Mouse (Mus musculus): ENCODE measurements around the gene Mettl2. TPM values are rescaled to one million over a fixed set of nuclear protein-coding genes. Genes with fewer than 3 reads are reported as not detected.
A peak's percentile ranks its signal among the peaks of the same experiment; 100 is the strongest.

The Mettl2 gene
- total and polyA plus RNA-seq, 3 experiments, result 59.9 to 61.7 TPM; not detected in 1

- Histone ChIP-seq H3K9me3 (replicated peaks; ENCODE audit: insufficient read depth, low read length) (no peaks in the 10 kb centered on the region), H3K36me3 (ENCODE audit: control insufficient read depth in 1 of 2, insufficient read depth in 2 of 2, low read length in 2 of 2) (peaks cover 0 to 34% of the 10 kb centered on the region in 2 experiments; a peak in 2 of 4 replicates), H3K27ac (ENCODE audit: control insufficient read depth, low read depth, low read length) (peak overlapping the region; percentile 82), H3K4me1 (ENCODE audit: control insufficient read depth in 1 of 2, insufficient read depth in 2 of 2, low read length in 2 of 2) (peaks cover 17 to 51% of the 10 kb centered on the region in 2 experiments), H3K4me3 (ENCODE audit: control insufficient read depth in 1 of 2, insufficient read depth in 1 of 2, low read depth in 2 of 2, low read length in 2 of 2) (peak overlapping the region; percentile 19 to 28; a peak in 3 of 4 replicates), H3K79me2 (ENCODE audit: control insufficient read depth, insufficient read depth, low read length, poor library complexity) (no peaks in the 10 kb centered on the region; the same call in 1 of the 2 replicates), H3K27me3 (ENCODE audit: control insufficient read depth in 1 of 2, insufficient read depth in 2 of 2, low read length in 2 of 2) (no peaks in the 10 kb centered on the region), H3K9ac (ENCODE audit: control insufficient read depth, low read depth, low read length, poor library complexity, severe bottlenecking) (peak overlapping the region; percentile 60)
- TF ChIP-seq POLR2A (IDR thresholded peaks at IDR 0.05; ENCODE audit: control insufficient read depth in 1 of 2, insufficient read depth in 1 of 2, low read depth in 1 of 2, low read length in 2 of 2, poor library complexity in 1 of 2), result no peak
- 0 out of 2 replicates have a peak, but pooled peaks have one; percentile 16 for TF ChIP-seq ETS1 (IDR thresholded peaks at IDR 0.05; ENCODE audit: low read depth, low read length)
- no peak for TF ChIP-seq ZC3H11A (IDR thresholded peaks at IDR 0.05; ENCODE audit: low read depth, low read length)
- TF ChIP-seq MAZ (IDR thresholded peaks at IDR 0.05; ENCODE audit: low read depth, low read length), result no peak
- TF ChIP-seq RCOR1 (IDR thresholded peaks at IDR 0.05; ENCODE audit: low read depth, low read length), result peak; percentile 25; the same call in 1 of the 2 replicates
- peak; percentile 74 for DNase-seq (ENCODE audit: low read depth, low spot score)
Measured at GRCm38 (mm10) chr11:105151226-105152016, 25.2 kb downstream of the Mettl2 start.

- no peaks in the 10 kb centered on the region for H3K9me3 ChIP-seq (replicated peaks; ENCODE audit: insufficient read depth, low read length)
- peak overlapping the region; percentile 19 to 28; a peak in 3 of 4 replicates for H3K4me3 ChIP-seq (ENCODE audit: control insufficient read depth in 1 of 2, insufficient read depth in 1 of 2, low read depth in 2 of 2, low read length in 2 of 2)
- H3K27me3 ChIP-seq (ENCODE audit: control insufficient read depth in 1 of 2, insufficient read depth in 2 of 2, low read length in 2 of 2), result no peaks in the 10 kb centered on the region
- peak overlapping the region; percentile 82 for H3K27ac ChIP-seq (ENCODE audit: control insufficient read depth, low read depth, low read length)
- H3K79me2 ChIP-seq (ENCODE audit: control insufficient read depth, insufficient read depth, low read length, poor library complexity), result no peaks in the 10 kb centered on the region; the same call in 1 of the 2 replicates
- H3K4me1 ChIP-seq (ENCODE audit: control insufficient read depth in 1 of 2, insufficient read depth in 2 of 2, low read length in 2 of 2), result peaks cover 19 to 51% of the 10 kb centered on the region in 2 experiments
- no peak for TF ChIP-seq TBP (IDR thresholded peaks at IDR 0.05; ENCODE audit: low read depth, low read length)
- peak; percentile 93 for TF ChIP-seq ZNF384 (IDR thresholded peaks at IDR 0.05; ENCODE audit: low read depth, low read length)
- peak overlapping the region; percentile 60 for H3K9ac ChIP-seq (ENCODE audit: control insufficient read depth, low read depth, low read length, poor library complexity, severe bottlenecking)
- peaks cover 0 to 36% of the 10 kb centered on the region in 2 experiments; a peak in 2 of 4 replicates for H3K36me3 ChIP-seq (ENCODE audit: control insufficient read depth in 1 of 2, insufficient read depth in 2 of 2, low read length in 2 of 2)
- no peak for DNase-seq (ENCODE audit: low read depth, low spot score)
Measured at GRCm38 (mm10) chr11:105152017-105152300, 25.7 kb downstream of the Mettl2 start.

GRCm38 (mm10) chr11:105152357-105152899, 26.2 kb downstream of the Mettl2 start:
- Histone ChIP-seq H3K4me1 (ENCODE audit: control insufficient read depth in 1 of 2, insufficient read depth in 2 of 2, low read length in 2 of 2) (peaks cover 19 to 53% of the 10 kb centered on the region in 2 experiments), H3K27ac (ENCODE audit: control insufficient read depth, low read depth, low read length) (peak overlapping the region; percentile 97), H3K79me2 (ENCODE audit: control insufficient read depth, insufficient read depth, low read length, poor library complexity) (no peaks in the 10 kb centered on the region; the same call in 1 of the 2 replicates), H3K27me3 (ENCODE audit: control insufficient read depth in 1 of 2, insufficient read depth in 2 of 2, low read length in 2 of 2) (no peaks in the 10 kb centered on the region), H3K4me3 (ENCODE audit: control insufficient read depth in 1 of 2, insufficient read depth in 1 of 2, low read depth in 2 of 2, low read length in 2 of 2) (peak overlapping the region; percentile 43 to 51), H3K9me3 (replicated peaks; ENCODE audit: insufficient read depth, low read length) (no peaks in the 10 kb centered on the region), H3K9ac (ENCODE audit: control insufficient read depth, low read depth, low read length, poor library complexity, severe bottlenecking) (peak overlapping the region; percentile 48), H3K36me3 (ENCODE audit: control insufficient read depth in 1 of 2, insufficient read depth in 2 of 2, low read length in 2 of 2) (peaks cover 0 to 36% of the 10 kb centered on the region in 2 experiments; a peak in 2 of 4 replicates)
- peak; percentile 87 for DNase-seq (ENCODE audit: low read depth, low spot score)
- TF ChIP-seq E2F4 (IDR thresholded peaks at IDR 0.05; ENCODE audit: borderline replicate concordance, low read depth, low read length) (no peak), ZNF384 (IDR thresholded peaks at IDR 0.05; ENCODE audit: low read depth, low read length) (no peak), EP300 (IDR thresholded peaks at IDR 0.05; ENCODE audit: low read depth in 1 of 2, low read length in 2 of 2) (peak; percentile 94 to 98), GATA1 (IDR thresholded peaks at IDR 0.05; ENCODE audit: low read depth, low read length) (peak; percentile 99), POLR2A (IDR thresholded peaks at IDR 0.05; ENCODE audit: control insufficient read depth in 1 of 2, insufficient read depth in 1 of 2, low read depth in 1 of 2, low read length in 2 of 2, poor library complexity in 1 of 2) (no peak), POLR2AphosphoS5 (IDR thresholded peaks at IDR 0.05; ENCODE audit: borderline replicate concordance, low read depth, low read length) (no peak), JUND (IDR thresholded peaks at IDR 0.05; ENCODE audit: low read depth, low read length) (no peak), HCFC1 (IDR thresholded peaks at IDR 0.05; ENCODE audit: low read depth, low read length) (peak; percentile 15; the same call in 1 of the 2 replicates), NELFE (IDR thresholded peaks at IDR 0.05; ENCODE audit: low read depth, low read length) (0 out of 2 replicates have a peak, but pooled peaks have one; percentile 41), GABPA (IDR thresholded peaks at IDR 0.05; ENCODE audit: low read depth, low read length) (no peak), RCOR1 (IDR thresholded peaks at IDR 0.05; ENCODE audit: low read depth, low read length) (peak; percentile 91), USF1 (IDR thresholded peaks at IDR 0.05; ENCODE audit: low read depth, low read length) (no peak), MEF2A (IDR thresholded peaks at IDR 0.05; ENCODE audit: extremely low read depth, insufficient replicate concordance, low read depth, low read length, poor library complexity, severe bottlenecking) (no peak), USF2 (IDR thresholded peaks at IDR 0.05; ENCODE audit: borderline replicate concordance in 1 of 2, insufficient read depth in 1 of 2, low read depth in 1 of 2, low read length in 2 of 2) (no peak), CHD2 (IDR thresholded peaks at IDR 0.05; ENCODE audit: low read length) (peak; percentile 29; the same call in 1 of the 2 replicates), MAFK (IDR thresholded peaks at IDR 0.05; ENCODE audit: borderline replicate concordance, low read depth, low read length) (peak; percentile 79), MYB (IDR thresholded peaks at IDR 0.05; ENCODE audit: low read depth, low read length) (no peak), POLR2AphosphoS2 (IDR thresholded peaks at IDR 0.05; ENCODE audit: low read length) (peak; percentile 51; the same call in 1 of the 2 replicates)
